Mouse (Mus musculus) lung, postnatal 4 days (tissue): Measurements from ENCODE around the gene Sgo2a.
"Not testable (repeated sequence)": the region's sequence is repeated elsewhere in the genome, so short reads cannot be mapped to it uniquely, and the experiment has no call there.

Source experiments
- DNase-seq, 2 experiments: peaks; one replicate each; pipeline ENCODE4 v3.0.0; 2021

Sgo2a gene

DNA sequence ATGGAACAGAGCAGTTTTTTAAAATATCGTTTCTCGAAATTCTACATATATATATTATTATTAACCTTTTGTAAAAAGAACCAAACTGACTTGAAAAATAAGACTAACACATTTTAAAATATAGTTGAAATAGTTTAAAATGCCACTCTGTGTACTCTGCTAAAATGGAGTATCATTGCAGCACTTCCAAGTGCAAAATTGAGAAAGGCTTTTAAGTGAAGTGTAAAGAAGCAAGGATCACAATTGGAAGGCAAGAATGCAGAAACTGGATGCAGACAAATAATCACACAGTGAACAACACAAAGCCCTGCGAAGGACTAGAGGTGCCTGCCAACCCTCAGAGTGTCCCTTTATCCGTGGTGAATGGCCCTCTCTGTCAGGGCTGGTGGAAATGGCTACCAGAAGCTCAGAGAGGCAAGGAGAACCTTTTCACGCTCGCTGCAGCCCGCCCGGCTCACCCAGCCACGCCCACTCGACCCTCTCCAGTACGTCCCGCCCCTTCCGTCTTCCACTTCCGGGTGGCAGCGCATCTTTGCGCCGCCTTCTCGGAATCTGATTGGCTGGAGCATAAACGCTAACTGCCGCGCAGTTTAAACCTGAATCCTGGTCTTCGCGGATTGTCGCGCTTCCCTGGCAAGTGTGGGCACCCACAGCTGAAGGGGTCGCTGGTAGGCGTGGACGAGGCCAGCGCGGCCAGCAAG lies at the start of gene Sgo2a:
TSS of gene Sgo2a (plus strand) at position 540 of the 701 bp plus-strand sequence.
- DNase-seq = peak; percentile 93 to 94

DNA sequence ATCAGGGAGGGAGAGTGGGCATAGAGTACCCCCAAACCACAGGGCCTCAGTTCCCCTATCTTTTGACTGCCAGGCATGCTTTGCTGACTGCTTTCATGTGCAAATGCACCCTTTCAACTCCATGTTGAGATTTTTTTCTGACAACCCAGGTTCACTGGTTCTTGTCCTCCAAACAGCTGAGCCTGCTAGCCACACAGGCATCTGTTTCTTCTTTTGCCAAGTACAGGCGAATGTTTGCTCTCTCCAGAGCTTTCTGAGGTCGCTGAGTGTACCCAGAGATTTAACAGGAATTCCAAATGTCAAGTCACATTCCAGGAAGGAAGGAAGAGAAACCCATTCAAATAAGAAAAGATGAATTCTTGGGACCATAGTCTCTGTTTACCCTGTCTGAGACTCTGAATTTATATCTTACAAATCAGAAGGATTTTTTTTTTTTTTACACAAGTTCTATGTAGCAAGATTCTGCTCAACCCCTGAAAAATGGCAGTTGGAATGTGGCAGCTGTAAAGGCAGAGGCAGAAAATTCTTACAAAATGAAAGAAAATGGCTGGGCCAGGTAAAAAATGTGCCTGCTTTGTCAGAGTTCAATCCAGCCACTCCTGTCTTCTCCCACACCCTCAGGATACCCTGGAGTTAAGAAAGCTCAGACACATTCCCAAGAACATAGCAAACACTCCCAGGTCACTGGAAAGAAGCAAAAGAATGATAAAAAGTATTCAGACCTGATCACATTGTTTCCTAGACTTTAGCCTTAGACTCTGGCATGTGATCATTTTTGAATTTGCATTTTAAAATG lies 48.0 kb upstream of the Sgo2a start:
- no peak for DNase-seq

DNA sequence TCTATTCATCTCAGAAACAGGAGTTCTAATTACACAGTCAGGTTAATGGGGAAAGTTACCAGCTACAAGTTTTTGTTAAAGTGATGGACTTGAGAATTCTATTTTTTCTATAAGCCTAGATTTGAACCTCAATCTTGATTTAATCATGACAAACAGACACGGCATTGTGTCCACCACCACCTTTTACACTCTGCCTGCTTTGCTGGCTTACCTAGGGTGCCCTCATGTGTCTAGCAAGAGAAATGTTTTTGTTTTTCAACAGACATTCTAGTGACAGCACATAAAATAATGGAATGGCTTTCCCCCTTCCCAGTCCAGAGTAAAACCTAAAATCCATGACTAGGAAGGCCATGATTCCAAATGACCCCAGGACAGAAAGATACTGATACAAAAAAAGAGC lies 46.6 kb upstream of the Sgo2a start:
- DNase-seq = no peak

DNA sequence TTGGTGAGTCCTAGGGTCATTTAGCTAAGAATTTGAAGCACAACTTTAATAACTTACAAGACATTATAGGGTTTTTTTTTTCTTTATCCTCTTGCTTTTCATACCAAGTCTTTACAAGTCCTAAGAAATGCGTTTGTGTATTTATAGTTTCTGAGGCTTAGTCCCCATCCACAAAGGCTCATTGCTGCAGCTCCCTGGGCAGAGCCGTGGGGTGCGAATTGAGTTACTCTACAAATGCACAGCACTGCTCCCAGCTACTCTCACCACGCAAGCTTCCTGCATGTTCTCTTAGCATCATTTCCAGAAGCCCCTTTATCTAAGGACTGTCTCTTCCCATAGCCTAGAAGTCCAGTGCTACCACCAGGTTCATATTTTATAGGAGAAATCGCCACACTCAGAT lies 46.1 kb upstream of the Sgo2a start:
- no peak for DNase-seq

DNA sequence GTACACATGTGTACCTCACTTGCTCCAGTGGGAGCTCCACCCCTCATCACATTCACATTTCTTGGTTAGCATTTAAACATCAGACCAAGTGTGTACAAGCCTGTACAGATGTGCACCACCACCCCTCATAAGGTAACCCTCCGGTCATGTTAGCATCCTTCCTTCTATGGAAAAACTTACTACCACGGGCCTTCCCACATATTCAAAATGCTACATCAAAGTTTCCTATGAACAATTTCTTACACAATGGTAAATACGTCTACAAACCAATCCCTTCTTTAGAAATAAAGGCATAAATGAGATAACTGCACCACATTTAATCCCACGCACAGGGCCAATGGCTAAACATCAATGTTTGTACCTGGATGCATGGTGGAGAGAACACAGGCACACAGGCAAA lies 43.3 kb upstream of the Sgo2a start:
- no peak for DNase-seq

DNA sequence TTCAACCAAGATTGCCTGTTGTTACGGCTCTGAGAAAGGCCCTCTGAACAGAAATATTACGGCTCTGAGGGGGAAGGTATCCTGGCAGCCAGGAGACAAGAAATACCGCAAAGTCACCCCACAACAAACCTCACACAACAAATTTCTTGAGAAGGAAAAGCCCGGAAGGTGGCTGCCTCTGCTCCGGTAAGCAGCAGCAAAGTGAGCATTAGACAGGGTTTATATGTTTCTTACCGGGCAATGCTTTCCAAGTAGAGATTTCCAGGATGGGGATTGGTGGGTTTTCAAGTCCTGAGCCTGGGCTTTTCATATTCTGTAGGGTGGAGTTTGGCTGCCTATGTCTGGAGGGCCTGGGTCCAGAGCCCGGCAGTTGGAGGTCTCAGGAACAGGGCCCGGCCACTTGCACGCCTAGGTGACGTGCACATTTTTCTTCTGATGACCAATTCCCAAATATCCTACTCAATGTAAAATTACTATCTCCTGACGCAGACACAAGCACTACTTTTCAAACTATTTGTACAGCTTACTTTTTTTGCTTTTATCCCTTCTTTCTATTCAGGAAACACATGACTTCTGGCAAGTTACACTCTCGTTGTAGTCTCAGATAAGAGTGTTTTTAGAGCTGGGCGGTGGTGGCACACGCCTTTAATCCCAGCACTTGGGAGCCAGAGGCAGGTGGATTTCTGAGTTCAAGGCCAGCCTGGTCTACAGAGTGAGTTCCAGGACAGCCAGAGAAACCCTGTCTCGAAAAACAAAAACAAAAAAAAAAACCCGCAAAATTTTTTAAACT lies 42.0 kb upstream of the Sgo2a start:
- DNase-seq = no peak

DNA sequence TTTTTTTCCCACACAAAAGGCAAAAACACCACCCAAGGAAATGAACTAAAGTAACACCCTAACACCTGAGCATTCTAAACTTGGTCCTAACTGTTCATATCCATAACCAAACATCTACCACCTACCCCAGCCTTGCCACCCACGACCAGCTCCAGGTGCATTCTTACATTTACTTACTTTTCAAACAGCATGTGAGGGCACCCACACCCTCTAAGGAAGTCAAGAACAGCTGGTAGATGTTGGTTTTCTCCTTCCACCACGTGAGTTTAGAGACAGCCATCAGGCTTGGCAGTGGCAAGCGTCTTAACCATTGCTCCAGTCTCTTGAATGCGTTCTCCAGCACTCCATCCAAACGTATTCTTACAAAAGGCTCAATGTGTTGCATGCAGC lies 41.4 kb upstream of the Sgo2a start:
- no peak for DNase-seq

DNA sequence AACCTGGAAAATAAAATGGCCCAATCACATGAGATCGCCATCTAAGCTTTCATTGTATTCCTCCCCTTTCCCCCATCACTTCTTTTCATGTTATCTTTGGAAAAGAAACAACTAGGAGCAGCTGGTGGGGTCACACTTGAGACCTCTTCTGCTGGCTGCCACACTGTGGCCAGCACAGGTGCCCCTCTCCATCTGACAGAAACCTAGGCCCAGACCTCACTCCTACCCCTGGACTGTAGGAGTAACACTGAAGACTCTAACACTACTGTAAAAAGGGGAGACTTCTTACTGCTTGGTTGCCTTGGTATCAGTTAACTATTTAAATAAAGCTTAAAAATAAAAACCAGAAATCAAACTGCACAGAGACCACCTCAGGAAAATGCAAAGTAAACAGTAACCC lies 40.0 kb upstream of the Sgo2a start:
- DNase-seq = no peak

DNA sequence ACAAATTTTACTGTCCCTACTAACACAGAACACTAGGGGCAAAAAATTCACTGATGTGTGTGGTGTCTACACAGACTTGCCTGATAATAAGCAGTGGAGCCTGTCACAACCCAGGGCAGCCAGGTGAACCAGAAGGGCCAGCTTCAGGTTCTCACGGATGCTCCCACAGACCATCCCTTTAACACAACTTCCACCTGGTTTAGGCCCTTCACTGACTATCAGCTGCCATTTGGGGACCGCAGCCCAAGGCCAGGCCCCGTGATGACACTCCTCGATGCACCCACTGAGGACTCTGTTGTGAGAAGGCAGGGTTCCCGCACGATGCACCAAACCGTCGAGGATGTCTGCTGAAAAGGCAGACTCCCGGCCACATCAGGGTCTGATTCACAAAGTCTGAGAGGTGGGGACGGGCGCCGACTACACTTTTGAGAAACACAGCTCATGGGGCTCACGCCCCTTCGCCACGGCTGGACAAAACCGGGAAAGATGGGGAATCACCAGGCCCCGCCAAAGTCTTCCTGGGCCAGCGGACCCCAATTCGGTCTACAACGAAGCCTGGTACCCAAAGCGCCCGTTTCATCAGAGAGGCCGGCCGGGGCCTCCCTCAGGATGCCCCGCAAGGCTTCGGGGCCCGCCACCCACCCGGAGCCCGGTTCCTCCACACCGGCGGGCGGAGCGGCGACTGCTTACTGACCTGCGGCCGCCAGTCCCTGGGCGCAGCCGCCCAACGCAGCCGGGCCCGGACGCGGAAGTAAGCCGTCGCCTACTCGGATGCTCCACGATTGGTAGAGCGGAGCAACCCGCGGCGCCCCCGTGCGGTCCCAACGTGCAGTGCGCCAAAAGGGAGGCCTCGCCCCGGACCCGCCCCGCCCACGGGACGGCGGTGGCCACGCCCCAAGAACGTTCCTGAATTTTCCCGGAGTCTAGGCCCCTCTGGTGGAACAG lies 26.2 kb upstream of the Sgo2a start:
- DNase-seq = peak; percentile 96 to 98

DNA sequence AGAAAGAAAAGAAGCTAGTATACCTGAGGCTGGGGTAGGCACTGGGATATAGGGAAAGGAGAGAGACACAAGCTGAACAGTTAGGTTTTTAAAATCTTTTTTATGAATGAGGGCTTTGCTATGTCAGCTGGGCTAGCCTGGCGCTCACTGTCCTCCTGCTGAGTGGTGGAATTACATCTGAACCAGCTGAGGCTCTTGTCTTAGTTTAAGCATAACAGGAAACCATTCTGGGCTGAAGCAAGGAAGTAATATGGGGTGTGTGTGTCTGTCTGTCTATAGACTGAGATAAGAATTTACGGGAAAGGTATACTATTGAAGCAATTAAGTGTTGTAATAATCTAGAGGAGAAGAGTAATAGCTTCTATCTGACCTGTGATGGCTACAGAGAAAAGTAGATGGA lies 24.2 kb upstream of the Sgo2a start:
- no peak for DNase-seq

DNA sequence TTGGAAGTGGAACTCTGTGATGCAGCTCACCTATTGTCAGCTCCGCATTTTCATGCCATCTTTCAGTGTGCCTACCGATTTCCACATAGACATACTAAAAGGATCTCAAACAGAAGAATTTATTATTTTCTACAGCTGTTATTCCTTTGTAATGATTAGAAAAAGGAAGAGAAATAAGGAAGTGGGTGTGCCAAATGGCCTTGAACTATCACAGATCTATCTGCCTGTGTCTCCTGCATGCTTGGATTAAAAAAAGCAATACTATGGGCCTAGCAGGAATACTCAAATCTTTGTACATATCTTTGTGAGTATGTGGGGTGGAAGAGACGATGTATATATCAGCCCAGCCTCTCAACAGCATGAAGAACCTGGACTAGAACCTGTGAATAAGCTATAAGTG lies 18.9 kb upstream of the Sgo2a start:
- DNase-seq = no peak

DNA sequence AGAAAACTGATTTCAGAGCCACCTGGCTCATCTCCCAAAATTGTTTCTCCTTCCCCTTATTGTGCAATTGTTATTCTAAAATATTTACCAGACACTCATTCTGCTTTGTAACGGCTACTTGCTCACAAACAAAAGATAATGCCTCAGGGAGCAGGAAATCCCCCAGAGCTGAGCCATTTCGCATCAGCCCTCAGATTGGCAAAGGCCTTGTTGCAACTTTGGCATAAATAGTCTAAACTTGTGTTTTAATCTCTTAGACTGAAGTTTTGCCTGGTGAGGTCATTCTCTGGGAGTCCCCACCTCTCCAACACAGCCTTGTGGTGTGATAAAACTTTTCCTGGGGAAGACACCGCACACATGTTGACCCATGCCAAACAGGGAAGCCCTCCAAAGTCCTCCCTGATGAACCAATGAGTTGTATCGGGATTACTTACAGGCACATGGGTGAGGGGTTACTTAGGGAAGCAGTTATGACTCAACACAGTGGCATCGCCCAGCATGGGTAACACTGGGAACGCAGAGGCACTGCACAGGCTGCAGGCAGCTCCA lies 6.6 kb upstream of the Sgo2a start:
- peak; percentile 7 to 29 for DNase-seq

DNA sequence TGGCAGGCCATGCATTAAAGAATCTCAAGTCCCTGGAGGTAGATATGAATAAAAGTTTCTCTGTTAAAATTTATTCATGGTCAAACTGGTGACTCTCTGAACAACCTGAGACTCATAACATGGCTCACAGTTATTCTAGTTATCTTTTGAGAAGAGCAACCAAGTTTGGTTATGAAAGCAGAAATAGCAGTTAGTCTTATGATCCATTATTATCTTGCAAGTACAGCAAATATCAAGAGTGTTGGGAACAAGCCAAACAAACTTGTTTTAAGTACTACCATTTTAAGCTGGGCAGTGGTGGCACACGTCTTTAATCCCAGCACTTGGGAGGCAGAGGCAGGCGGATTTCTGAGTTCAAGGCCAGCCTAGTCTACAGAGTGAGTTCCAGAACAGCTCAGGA lies 4.5 kb upstream of the Sgo2a start:
- DNase-seq = no peak

DNA sequence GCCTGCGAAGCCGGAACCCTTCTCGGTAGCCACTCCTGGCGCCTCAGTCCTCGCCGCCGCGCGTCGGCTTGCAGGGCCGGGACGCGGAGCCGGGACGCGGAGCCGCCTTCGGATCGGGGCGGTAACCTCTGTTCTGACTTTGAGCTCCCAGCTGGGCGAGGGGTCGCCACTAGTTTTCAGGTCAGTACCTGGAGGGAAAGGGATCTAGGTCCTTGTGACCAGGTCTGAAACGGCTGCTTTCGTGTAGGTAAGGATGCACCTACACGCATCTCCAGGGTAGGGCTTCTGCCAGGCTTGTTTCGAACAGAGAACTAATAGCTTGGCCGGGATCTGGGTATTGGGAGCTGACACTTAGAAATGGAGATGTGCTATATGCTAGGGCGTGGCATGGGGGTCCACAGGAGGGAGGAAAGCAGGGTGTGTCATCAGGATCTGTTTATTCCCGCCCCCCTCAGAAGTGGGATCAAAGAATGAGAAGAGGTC lies 403 bp downstream of the Sgo2a start:
- no peak for DNase-seq

DNA sequence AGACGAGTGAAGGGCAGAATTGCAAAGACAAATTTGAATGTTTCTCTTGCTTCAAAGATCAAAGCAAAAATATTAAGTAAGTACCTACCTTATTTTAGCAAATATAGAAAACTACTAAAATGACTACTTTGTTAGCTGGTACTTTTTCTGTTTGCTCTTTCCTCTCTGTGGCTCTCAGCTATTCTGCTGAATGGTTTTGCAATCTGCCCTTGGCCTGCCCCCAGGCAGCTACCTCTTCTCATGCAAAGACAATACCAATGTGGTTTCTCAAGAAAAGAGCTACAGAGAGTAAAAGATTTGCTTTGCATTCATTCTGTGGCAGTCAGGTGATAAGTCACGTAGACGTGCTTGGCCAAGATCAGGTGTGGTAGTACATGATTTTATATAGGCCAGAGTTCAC lies 2.4 kb downstream of the Sgo2a start:
- DNase-seq = no peak

DNA sequence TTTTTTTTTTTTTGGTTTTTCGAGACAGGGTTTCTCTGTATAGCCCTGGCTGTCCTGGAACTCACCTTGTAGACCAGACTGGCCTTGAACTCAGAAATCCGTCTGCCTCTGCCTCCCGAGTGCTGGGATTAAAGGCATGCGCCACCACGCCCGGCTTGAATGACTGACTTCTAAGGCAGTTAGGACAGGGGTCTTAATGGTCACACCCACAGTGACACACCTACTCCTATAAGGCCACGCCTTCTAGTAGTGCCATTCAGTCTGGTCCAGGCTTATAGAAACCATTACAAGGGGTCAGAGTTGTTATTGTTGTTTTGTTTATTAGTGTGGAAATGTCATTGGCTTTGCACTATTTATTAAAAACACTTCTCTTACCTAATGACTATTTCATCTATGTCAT lies 10.6 kb downstream of the Sgo2a start:
- not testable (repeated sequence) for DNase-seq

DNA sequence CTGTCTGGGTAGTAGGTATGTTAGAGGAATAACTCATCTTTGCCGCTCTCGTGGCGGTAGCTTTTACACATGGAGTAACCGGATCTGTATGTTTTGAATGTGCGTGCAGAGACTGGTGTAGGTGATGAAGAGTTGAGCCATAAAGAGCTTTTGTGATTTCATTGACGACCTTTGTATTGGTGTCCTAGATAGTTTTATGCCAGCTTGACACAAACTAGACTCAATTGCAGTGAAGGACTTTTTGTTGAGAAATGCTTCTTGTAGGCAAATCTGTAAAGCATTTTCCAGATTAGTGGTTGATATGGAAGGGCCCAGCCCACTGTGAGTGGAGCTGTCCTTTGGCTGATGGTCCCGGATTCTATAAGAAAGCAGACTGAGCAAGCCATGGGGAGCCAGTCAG lies 23.1 kb downstream of the Sgo2a start, which contains the start of gene Kctd18:
TSS of gene Kctd18 (minus strand) at position 101 of the 400 bp plus-strand sequence.
- no peak for DNase-seq

DNA sequence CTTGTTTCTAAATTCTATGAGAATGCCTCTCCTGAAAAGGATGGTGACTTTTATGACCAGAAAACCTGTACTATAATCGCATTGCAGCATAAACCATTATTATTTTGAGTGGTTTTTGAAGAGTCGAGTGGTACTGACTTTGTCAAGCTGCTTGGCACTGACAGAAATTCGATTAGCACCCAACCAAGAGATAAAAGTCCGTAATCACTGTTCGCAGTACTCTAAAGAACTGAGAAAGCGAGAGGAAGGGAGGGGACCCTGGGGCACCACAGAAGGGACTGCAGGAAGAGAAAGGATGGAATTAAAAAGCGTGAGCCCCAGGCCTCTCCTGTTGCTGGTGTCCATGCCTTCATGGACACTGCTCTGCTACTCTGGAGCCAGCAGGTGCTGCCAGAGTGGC lies 31.9 kb downstream of the Sgo2a start:
- no peak for DNase-seq

DNA sequence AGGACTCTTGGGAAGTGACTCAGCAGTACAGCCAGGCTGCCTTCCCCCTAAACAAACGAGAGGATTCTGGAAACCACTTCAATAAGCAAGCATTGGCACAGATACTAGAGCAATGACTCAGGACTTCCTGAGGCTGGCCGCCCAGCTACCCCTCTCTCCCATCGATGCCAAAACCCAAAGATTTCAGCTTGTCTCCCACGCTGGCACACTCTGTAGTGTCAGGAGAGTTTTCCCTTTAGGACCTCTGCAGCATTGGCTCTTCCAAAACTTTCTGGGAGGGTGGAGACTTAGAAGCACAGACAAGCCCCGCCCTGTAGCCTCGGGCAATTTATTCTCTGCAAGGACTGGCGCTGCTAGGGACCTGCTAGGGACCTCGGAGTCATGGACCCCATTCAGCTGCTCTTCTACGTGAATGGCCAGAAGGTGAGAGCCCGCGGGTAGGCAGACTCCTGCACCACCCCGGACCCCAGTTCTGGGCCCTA lies 33.9 kb downstream of the Sgo2a start, which contains the start of gene Aox1:
TSS of gene Aox1 (plus strand) at position 296 of the 482 bp plus-strand sequence.
- peak; percentile 45 to 49 for DNase-seq

DNA sequence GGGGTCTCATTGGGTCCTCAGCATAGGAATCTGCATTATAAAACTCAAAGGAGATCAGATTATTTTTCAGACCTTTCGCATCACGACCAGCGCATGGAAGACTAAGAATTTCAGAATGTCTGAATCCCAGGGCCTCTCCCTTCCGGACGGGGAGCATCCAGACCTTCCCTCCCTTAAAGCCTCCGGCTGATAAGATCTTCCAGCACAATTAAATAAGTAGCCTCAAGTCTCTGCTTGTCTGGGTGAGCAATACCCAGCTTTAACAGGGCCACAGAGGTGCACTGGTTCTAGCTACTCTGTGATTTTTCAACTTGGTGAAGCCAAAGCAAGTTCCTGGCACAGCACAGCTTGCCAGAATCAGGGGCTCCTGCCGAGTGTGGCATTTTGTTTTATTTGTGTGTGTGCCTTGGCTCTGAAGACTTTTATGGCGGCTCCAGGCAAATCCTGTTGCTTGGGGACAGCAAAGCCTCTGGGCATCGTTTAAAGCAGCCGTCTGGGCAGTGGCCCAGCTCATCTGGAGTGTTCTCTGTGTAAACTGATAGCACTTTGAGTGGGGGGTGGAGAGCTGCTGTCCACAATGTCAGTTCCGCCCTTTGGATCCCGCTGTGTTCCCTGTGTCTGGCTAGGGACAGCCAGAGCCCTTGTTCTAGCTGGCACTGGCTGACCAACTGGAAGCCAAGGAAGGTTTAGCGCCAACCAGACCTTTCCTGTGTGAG lies 34.5 kb downstream of the Sgo2a start:
- DNase-seq = peak; percentile 50 to 74
